Mouse (Mus musculus) MEL (cell line): ENCODE measurements around the gene Nucb1. TPM values are rescaled to one million over a fixed set of nuclear protein-coding genes. Genes with fewer than 3 reads are reported as not detected.

Experiments used
- DNase-seq: peaks from one replicate; pipeline ENCODE4 v3.0.0; 2011; ENCODE audit warnings: low read depth, low spot score
- H3K27ac ChIP-seq: 2 replicates; pipeline ENCODE4 v1.5.1; 2012; ENCODE audit warnings: low read depth, mild to moderate bottlenecking, control low read depth, low read length, moderate library complexity; ENCODE audit not compliant: control insufficient read depth
- H3K27me3 ChIP-seq, 2 experiments: fragments of 150-350 bp in 1 of 2; sonication (generic) in 1 of 2; 2 replicates each; pipeline ENCODE4 v1.6.1; 2012; ENCODE audit warnings: low read length in 2 of 2, mild to moderate bottlenecking in 2 of 2, improper control_type of control experiment in 1 of 2, moderate library complexity in 1 of 2; ENCODE audit not compliant: insufficient read depth in 2 of 2, control insufficient read depth in 1 of 2
- H3K36me3 ChIP-seq, 2 experiments: 2 replicates each; pipeline ENCODE4 v1.6.1; 2012 to 2014; ENCODE audit warnings: low read length in 2 of 2, improper control_type of control experiment in 1 of 2, inconsistent platforms in 1 of 2, mild to moderate bottlenecking in 1 of 2; ENCODE audit not compliant: insufficient read depth in 2 of 2, control insufficient read depth in 1 of 2
- H3K4me1 ChIP-seq, 2 experiments: fragments of 150-350 bp in 1 of 2; sonication (generic) in 1 of 2; 2 replicates each; pipeline ENCODE4 v1.6.1; 2012; ENCODE audit warnings: low read length in 2 of 2, improper control_type of control experiment in 1 of 2, mild to moderate bottlenecking in 1 of 2; ENCODE audit not compliant: insufficient read depth in 2 of 2, control insufficient read depth in 1 of 2
- H3K4me3 ChIP-seq, 2 experiments: fragments of 150-350 bp in 1 of 2; sonication (generic) in 1 of 2; 2 replicates each; pipeline ENCODE4 v1.5.1; 2012; ENCODE audit warnings: low read depth in 2 of 2, low read length in 2 of 2, mild to moderate bottlenecking in 2 of 2, moderate library complexity in 2 of 2, control low read depth in 1 of 2, improper control_type of control experiment in 1 of 2; ENCODE audit not compliant: control insufficient read depth in 1 of 2, insufficient read depth in 1 of 2
- H3K79me2 ChIP-seq: 2 replicates; pipeline ENCODE4 v1.6.1; 2012; ENCODE audit warnings: mild to moderate bottlenecking, low read length, moderate library complexity; ENCODE audit not compliant: control insufficient read depth, poor library complexity, insufficient read depth
- H3K9ac ChIP-seq: 2 replicates; pipeline ENCODE4 v1.6.1; 2012; ENCODE audit warnings: low read depth, mild to moderate bottlenecking, control low read depth, low read length, moderate library complexity; ENCODE audit not compliant: control insufficient read depth, poor library complexity, severe bottlenecking
- H3K9me3 ChIP-seq: fragments of 150-350 bp; sonication (generic); replicated peaks from 2 replicates; pipeline ENCODE4 v1.6.1; 2012; ENCODE audit warnings: mild to moderate bottlenecking, low read length, improper control_type of control experiment, moderate library complexity; ENCODE audit not compliant: insufficient read depth
- BHLHE40 ChIP-seq: IDR thresholded peaks from 2 replicates; pipeline ENCODE4 v1.6.1; 2012; ENCODE audit warnings: low read depth, mild to moderate bottlenecking, inconsistent platforms, low read length, improper control_type of control experiment, borderline replicate concordance
- CHD1 ChIP-seq: IDR thresholded peaks from 2 replicates; pipeline ENCODE4 v1.6.1; 2012; ENCODE audit warnings: low read depth, mild to moderate bottlenecking, inconsistent platforms, low read length, improper control_type of control experiment
- CTCF ChIP-seq, 3 experiments: IDR thresholded peaks in 2 of 3; conservative IDR thresholded peaks in 1 of 3; 2 replicates each; pipeline ENCODE4 v1.5.1; 2011 to 2012; ENCODE audit warnings: low read length in 3 of 3, low read depth in 2 of 3, mild to moderate bottlenecking in 2 of 3, improper control_type of control experiment in 1 of 3, inconsistent platforms in 1 of 3, mixed read lengths in 1 of 3, moderate library complexity in 1 of 3; ENCODE audit not compliant: control insufficient read depth in 1 of 3, insufficient read depth in 1 of 3, poor library complexity in 1 of 3, severe bottlenecking in 1 of 3
- E2F4 ChIP-seq: IDR thresholded peaks from 2 replicates; pipeline ENCODE4 v1.6.1; 2011; ENCODE audit warnings: low read depth, low read length, improper control_type of control experiment, borderline replicate concordance
- ELF1 ChIP-seq: IDR thresholded peaks from 2 replicates; pipeline ENCODE4 v1.6.1; 2014; ENCODE audit warnings: low read depth, mild to moderate bottlenecking, inconsistent platforms, low read length, improper control_type of control experiment, moderate library complexity
- GABPA ChIP-seq: IDR thresholded peaks from 2 replicates; pipeline ENCODE4 v1.6.1; 2012; ENCODE audit warnings: low read depth, mild to moderate bottlenecking, inconsistent platforms, low read length, improper control_type of control experiment, moderate library complexity
- GATA1 ChIP-seq: IDR thresholded peaks from 2 replicates; pipeline ENCODE4 v1.6.1; 2011; ENCODE audit warnings: low read depth, low read length, improper control_type of control experiment
- HCFC1 ChIP-seq: IDR thresholded peaks from 2 replicates; pipeline ENCODE4 v1.6.1; 2012; ENCODE audit warnings: low read depth, mild to moderate bottlenecking, inconsistent platforms, low read length, improper control_type of control experiment, moderate library complexity
- JUND ChIP-seq: IDR thresholded peaks from 2 replicates; pipeline ENCODE4 v1.6.1; 2011; ENCODE audit warnings: low read depth, mild to moderate bottlenecking, improper control_type of control experiment, low read length
- KAT2A ChIP-seq: conservative IDR thresholded peaks from 2 replicates; pipeline ENCODE4 v1.6.1; 2012; ENCODE audit warnings: low read depth, low read length, improper control_type of control experiment, inconsistent platforms
- MAFK ChIP-seq: IDR thresholded peaks from 2 replicates; pipeline ENCODE4 v1.6.1; 2011; ENCODE audit warnings: low read depth, mild to moderate bottlenecking, low read length, improper control_type of control experiment, borderline replicate concordance
- MAX ChIP-seq: IDR thresholded peaks from 2 replicates; pipeline ENCODE4 v1.6.1; 2011; ENCODE audit warnings: low read length, improper control_type of control experiment
- MAZ ChIP-seq: IDR thresholded peaks from 2 replicates; pipeline ENCODE4 v1.6.1; 2012; ENCODE audit warnings: low read depth, mild to moderate bottlenecking, inconsistent platforms, low read length, improper control_type of control experiment
- MEF2A ChIP-seq: IDR thresholded peaks from 2 replicates; pipeline ENCODE4 v1.6.1; 2014; ENCODE audit warnings: low read depth, mild to moderate bottlenecking, inconsistent platforms, low read length, improper control_type of control experiment; ENCODE audit not compliant: poor library complexity, insufficient replicate concordance, severe bottlenecking; ENCODE audit errors: extremely low read depth
- MXI1 ChIP-seq: IDR thresholded peaks from 2 replicates; pipeline ENCODE4 v1.6.1; 2011; ENCODE audit warnings: mild to moderate bottlenecking, low read depth, low read length, improper control_type of control experiment
- MYB ChIP-seq: IDR thresholded peaks from 2 replicates; pipeline ENCODE4 v1.6.1; 2011; ENCODE audit warnings: mild to moderate bottlenecking, low read depth, low read length, improper control_type of control experiment
- MYC ChIP-seq: IDR thresholded peaks from 2 replicates; pipeline ENCODE4 v1.6.1; 2011; ENCODE audit warnings: low read depth, mild to moderate bottlenecking, low read length, improper control_type of control experiment, moderate library complexity
- NELFE ChIP-seq: IDR thresholded peaks from 2 replicates; pipeline ENCODE4 v1.6.1; 2011; ENCODE audit warnings: low read depth, low read length, improper control_type of control experiment
- NRF1 ChIP-seq: IDR thresholded peaks from 2 replicates; pipeline ENCODE4 v1.6.1; 2014; ENCODE audit warnings: low read depth, mild to moderate bottlenecking, inconsistent platforms, low read length, improper control_type of control experiment, moderate library complexity; ENCODE audit not compliant: poor library complexity, insufficient read depth, severe bottlenecking
- POLR2A ChIP-seq, 2 experiments: IDR thresholded peaks; 2 replicates each; pipeline ENCODE4 v1.6.1; 2011 to 2012; ENCODE audit warnings: low read length in 2 of 2, mild to moderate bottlenecking in 2 of 2, control low read depth in 1 of 2, improper control_type of control experiment in 1 of 2, low read depth in 1 of 2, moderate library complexity in 1 of 2; ENCODE audit not compliant: control insufficient read depth in 1 of 2, insufficient read depth in 1 of 2, poor library complexity in 1 of 2
- POLR2AphosphoS2 ChIP-seq: IDR thresholded peaks from 2 replicates; pipeline ENCODE4 v1.6.1; 2011; ENCODE audit warnings: low read length, improper control_type of control experiment
- POLR2AphosphoS5 ChIP-seq: IDR thresholded peaks from 2 replicates; pipeline ENCODE4 v1.6.1; 2012; ENCODE audit warnings: low read depth, borderline replicate concordance, mild to moderate bottlenecking, inconsistent platforms, low read length, moderate library complexity, mixed read lengths
- RAD21 ChIP-seq: IDR thresholded peaks from 2 replicates; pipeline ENCODE4 v1.6.1; 2011; ENCODE audit warnings: mild to moderate bottlenecking, low read depth, low read length, improper control_type of control experiment
- SIN3A ChIP-seq: IDR thresholded peaks from 2 replicates; pipeline ENCODE4 v1.6.1; 2012; ENCODE audit warnings: low read length, improper control_type of control experiment, inconsistent platforms
- SMC3 ChIP-seq: IDR thresholded peaks from 2 replicates; pipeline ENCODE4 v1.6.1; 2011; ENCODE audit warnings: low read depth, low read length, improper control_type of control experiment
- TAL1 ChIP-seq: IDR thresholded peaks from 2 replicates; pipeline ENCODE4 v1.6.1; 2012; ENCODE audit warnings: mild to moderate bottlenecking, inconsistent platforms, low read length, moderate library complexity, mixed read lengths
- TBP ChIP-seq: IDR thresholded peaks from 2 replicates; pipeline ENCODE4 v1.8.0; 2011; ENCODE audit warnings: low read depth, low read length, improper control_type of control experiment
- TCF12 ChIP-seq: IDR thresholded peaks from 2 replicates; pipeline ENCODE4 v1.6.1; 2014; ENCODE audit warnings: low read depth, mild to moderate bottlenecking, inconsistent platforms, low read length, improper control_type of control experiment, moderate library complexity
- UBTF ChIP-seq: IDR thresholded peaks from 2 replicates; pipeline ENCODE4 v1.6.1; 2012; ENCODE audit warnings: low read depth, mild to moderate bottlenecking, inconsistent platforms, low read length, improper control_type of control experiment, moderate library complexity, borderline replicate concordance; ENCODE audit not compliant: insufficient read depth
- USF1 ChIP-seq: IDR thresholded peaks from 2 replicates; pipeline ENCODE4 v1.6.1; 2014; ENCODE audit warnings: low read depth, mild to moderate bottlenecking, inconsistent platforms, low read length, improper control_type of control experiment, moderate library complexity
- USF2 ChIP-seq, 2 experiments: IDR thresholded peaks; 2 replicates each; pipeline ENCODE4 v1.6.1; 2011 to 2012; ENCODE audit warnings: improper control_type of control experiment in 2 of 2, low read length in 2 of 2, borderline replicate concordance in 1 of 2, inconsistent platforms in 1 of 2, low read depth in 1 of 2, mild to moderate bottlenecking in 1 of 2; ENCODE audit not compliant: insufficient read depth in 1 of 2
- ZC3H11A ChIP-seq: IDR thresholded peaks from 2 replicates; pipeline ENCODE4 v1.6.1; 2012; ENCODE audit warnings: low read depth, mild to moderate bottlenecking, inconsistent platforms, low read length, improper control_type of control experiment
- ZKSCAN1 ChIP-seq: IDR thresholded peaks from 2 replicates; pipeline ENCODE4 v1.6.1; 2012; ENCODE audit warnings: low read depth, mild to moderate bottlenecking, inconsistent platforms, low read length, improper control_type of control experiment, moderate library complexity
- ZNF384 ChIP-seq: IDR thresholded peaks from 2 replicates; pipeline ENCODE4 v1.6.1; 2012; ENCODE audit warnings: low read depth, mild to moderate bottlenecking, inconsistent platforms, low read length, improper control_type of control experiment
- polyA plus RNA-seq, 2 experiments: library from polyadenylated mRNA; stranded (reverse) in 1 of 2; unstranded in 1 of 2; fragments of >175 nt in 1 of 2; fragments of >200 nt in 1 of 2; gene quantifications; 2 replicates each; pipeline versions ENCODE4 v1.2.1 to v1.2.4; 2012; ENCODE audit warnings: low replicate concordance in 2 of 2, low read depth in 1 of 2; ENCODE audit not compliant: insufficient read length in 2 of 2, insufficient read depth in 1 of 2, missing spikeins in 1 of 2
- total RNA-seq: library from RNA; depleted of rRNA; stranded (reverse); fragments of 300-350 nt; gene quantifications from 2 replicates; pipeline ENCODE4 v1.2.3, GENCODE M21; 2012; rRNA removed

Gene Nucb1
- total RNA-seq (196 and 224 TPM in 2 replicates), polyA plus RNA-seq (100 to 1,000 TPM in 1 of 2 experiments, 10 to 100 TPM in 1; 92.3 to 343 TPM)

- Histone ChIP-seq H3K27me3 (no peaks in the 10 kb centered on the region), H3K4me3 (peak within 1 kb of the TSS; percentile 72 to 87), H3K9ac (peak within 1 kb of the TSS; percentile 86), H3K4me1 (peaks cover 7 to 10% of the 10 kb centered on the region in 2 experiments), H3K79me2 (peaks cover 24% of the 10 kb centered on the region), H3K36me3 (peaks cover 5 to 16% of the 10 kb centered on the region in 2 experiments), H3K27ac (peak within 1 kb of the TSS; percentile 95), H3K9me3 (no peaks in the 10 kb centered on the region)
- peak; percentile 98 for DNase-seq
- TF ChIP-seq POLR2A (IDR thresholded peaks at IDR 0.05; ENCODE audit: control insufficient read depth in 1 of 2, insufficient read depth in 1 of 2, low read depth in 1 of 2, low read length in 2 of 2, poor library complexity in 1 of 2) = peak; percentile 80 to 94
- no peak; the same call in 1 of the 2 replicates for TF ChIP-seq MYC
- peak; percentile 64 for TF ChIP-seq BHLHE40
- no peak for TF ChIP-seq UBTF
- peak in 1 of 3 experiments; percentile 12; a peak in 1 of 6 replicates for TF ChIP-seq CTCF (IDR thresholded peaks at IDR 0.05 in 2 of 3, conservative IDR thresholded peaks at IDR 0.05 in 1 of 3; ENCODE audit: control insufficient read depth in 1 of 3, insufficient read depth in 1 of 3, low read depth in 2 of 3, low read length in 3 of 3, poor library complexity in 1 of 3, severe bottlenecking in 1 of 3)
- TF ChIP-seq MEF2A = no peak
- no peak for TF ChIP-seq RAD21
- peak; percentile 77; the same call in 1 of the 2 replicates for TF ChIP-seq TBP
- peak; percentile 86; the same call in 1 of the 2 replicates for TF ChIP-seq POLR2AphosphoS2
- TF ChIP-seq USF2 (IDR thresholded peaks at IDR 0.05; ENCODE audit: borderline replicate concordance in 1 of 2, insufficient read depth in 1 of 2, low read depth in 1 of 2, low read length in 2 of 2) = no peak
- TF ChIP-seq E2F4 = peak; percentile 75; the same call in 1 of the 2 replicates
- TF ChIP-seq MXI1 = peak; percentile 75
- TF ChIP-seq TCF12 = peak; percentile 33
- no peak for TF ChIP-seq JUND
- peak; percentile 27; the same call in 1 of the 2 replicates for TF ChIP-seq USF1
- TF ChIP-seq MAFK = no peak
- no peak for TF ChIP-seq TAL1
- TF ChIP-seq MYB = 0 out of 2 replicates have a peak, but pooled peaks have one; percentile 52
- TF ChIP-seq POLR2AphosphoS5 = no peak
- TF ChIP-seq NELFE = peak; percentile 92
- TF ChIP-seq SMC3 = no peak
- 0 out of 2 replicates have a peak, but pooled peaks have one; percentile 27 for TF ChIP-seq NRF1
- peak; percentile 86 for TF ChIP-seq GATA1
- TF ChIP-seq ZKSCAN1 = no peak
- no peak; the same call in 1 of the 2 replicates for TF ChIP-seq CHD1
- peak; percentile 98 for TF ChIP-seq SIN3A
- peak; percentile 100 for TF ChIP-seq HCFC1
- no peak for TF ChIP-seq GABPA
- TF ChIP-seq ZC3H11A = no peak
- TF ChIP-seq KAT2A = peak; percentile 86
- TF ChIP-seq ZNF384 = no peak
- TF ChIP-seq MAX = no peak
- peak; percentile 82 for TF ChIP-seq ELF1
- TF ChIP-seq MAZ = no peak
Measured at GRCm38 (mm10) chr7:45509912-45510787, at the start of gene Nucb1. Gene Nucb1, minus strand, starts transcription at chr7:45510406.
